Mouse (Mus musculus) forebrain, embryonic 16.5 days (tissue): Measurements from ENCODE around the gene Specc1. TPM values are rescaled to one million over a fixed set of nuclear protein-coding genes. Genes with fewer than 3 reads are reported as not detected.

ENCODE experiments used
- ATAC-seq: fragments of 200-750 bp; cut with Nextera tagmentation; 2 replicates; pipeline ENCODE4 v1.8.0; 2017; ENCODE audit warnings: mild to moderate bottlenecking, moderate library complexity
- H3K27ac ChIP-seq: fragments of 300-500 bp; sonication (generic); 2 replicates; pipeline ENCODE4 v1.5.1; 2014; ENCODE audit warnings: low read length, control low read depth
- H3K27me3 ChIP-seq: fragments of 300-500 bp; sonication (generic); replicated peaks from 2 replicates; pipeline ENCODE4 v1.6.1; 2014; ENCODE audit warnings: low read length; ENCODE audit not compliant: control insufficient read depth, insufficient read depth
- H3K36me3 ChIP-seq: fragments of 300-500 bp; sonication (generic); 2 replicates; pipeline ENCODE4 v1.6.1; 2014; ENCODE audit not compliant: control insufficient read depth, insufficient read depth
- H3K4me1 ChIP-seq: fragments of 300-500 bp; sonication (generic); replicated peaks from 2 replicates; pipeline ENCODE4 v1.6.1; 2014; ENCODE audit warnings: low read length; ENCODE audit not compliant: control insufficient read depth, insufficient read depth
- H3K4me2 ChIP-seq: fragments of 300-500 bp; sonication (generic); 2 replicates; pipeline ENCODE4 v1.6.1; 2014; ENCODE audit warnings: mild to moderate bottlenecking, low read length, control low read depth
- H3K4me3 ChIP-seq: fragments of 300-500 bp; sonication (generic); replicated peaks from 2 replicates; pipeline ENCODE4 v1.5.1; 2014; ENCODE audit warnings: mild to moderate bottlenecking, low read length, control low read depth
- H3K9ac ChIP-seq: fragments of 300-500 bp; sonication (generic); replicated peaks from 2 replicates; pipeline ENCODE4 v1.6.1; 2014; ENCODE audit warnings: low read depth, low read length, control low read depth
- H3K9me3 ChIP-seq: fragments of 300-500 bp; sonication (generic); 2 replicates; pipeline ENCODE4 v1.6.1; 2016; ENCODE audit warnings: low read length; ENCODE audit not compliant: control insufficient read depth
- WGBS: fragments of 180-500 bp; shearing (Covaris S2); extraction: QIAGEN DNeasy Blood & Tissue Kit; methylation state at CpG from one replicate; pipeline ENCODE4 v1.1.7; 2014; 5-methylcytosine and 5-hydroxymethylcytosine counted together
- polyA plus RNA-seq: library from polyadenylated mRNA; unstranded; fragments of >200 nt; fragmentation: Nextera tagmentation; extraction: Ambion mirVana; gene quantifications from 2 replicates; pipeline ENCODE4 v1.2.1, GENCODE M21; 2015

Gene Specc1
- polyA plus RNA-seq, 1 experiment from 2014 or later, result 9.4 TPM

DNA sequence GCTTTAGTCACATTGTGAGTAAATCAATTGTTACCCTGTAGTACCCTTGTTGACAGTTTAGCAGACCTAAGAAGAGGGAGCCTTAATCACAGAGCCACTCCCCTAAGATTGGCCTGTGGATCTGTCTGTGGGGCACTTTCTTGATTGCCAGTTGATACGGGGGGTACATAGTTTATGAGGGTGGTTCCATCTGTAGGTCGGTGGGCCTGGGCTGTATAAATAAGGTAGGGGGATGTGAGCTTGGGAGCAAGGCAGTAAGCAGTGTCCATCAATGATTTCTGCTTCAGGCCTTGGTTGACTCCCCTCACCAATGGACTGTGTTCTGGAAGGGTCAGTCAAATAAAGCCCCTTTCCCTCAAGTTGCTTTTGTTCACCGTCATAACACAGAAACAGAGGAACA, 115.8 kb downstream of the Specc1 start:
- no peak overlapping the region for H3K9ac ChIP-seq
- no peak overlapping the region for H3K4me3 ChIP-seq
- WGBS, result 84% methylated on average over 3 of the region's 3 CpGs
- ATAC-seq, result no peak
- no peaks in the 10 kb centered on the region for H3K36me3 ChIP-seq
- no peaks in the 10 kb centered on the region for H3K9me3 ChIP-seq
- no peak overlapping the region for H3K27ac ChIP-seq
- H3K4me1 ChIP-seq, result peaks cover 12% of the 10 kb centered on the region
- no peaks in the 10 kb centered on the region for H3K27me3 ChIP-seq
- no peak overlapping the region for H3K4me2 ChIP-seq

DNA sequence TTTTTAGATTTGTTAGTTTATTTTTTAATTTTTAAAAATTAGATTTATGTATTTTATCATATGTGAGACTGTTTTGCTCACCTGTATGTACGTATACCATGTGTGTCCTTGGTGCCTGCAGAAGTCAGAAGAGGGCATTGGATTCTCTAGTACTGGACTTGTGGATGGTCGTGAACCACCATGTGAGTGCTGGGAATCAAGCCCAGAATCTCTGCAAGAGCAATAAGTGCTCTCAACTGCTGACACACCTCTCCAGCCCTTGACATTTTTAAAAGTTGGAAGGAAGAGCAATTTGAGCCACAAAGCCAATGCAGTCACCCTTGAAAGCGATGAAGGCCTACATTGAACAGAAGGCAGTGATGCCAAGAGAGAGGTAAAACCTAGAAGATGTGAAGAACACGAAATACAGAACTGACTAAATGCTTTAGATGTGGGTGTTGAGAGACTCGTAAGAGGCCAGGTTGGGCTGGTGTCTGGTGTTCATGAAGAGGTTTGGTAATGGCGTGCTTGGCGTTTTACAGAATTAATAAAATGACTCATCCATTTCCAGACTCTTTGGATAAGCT, 117.1 kb downstream of the Specc1 start:
- Histone ChIP-seq H3K4me3 (no peak overlapping the region), H3K4me2 (no peak overlapping the region), H3K9ac (no peak overlapping the region), H3K27me3 (no peaks in the 10 kb centered on the region), H3K4me1 (peaks cover 14% of the 10 kb centered on the region), H3K27ac (no peak overlapping the region), H3K36me3 (no peaks in the 10 kb centered on the region), H3K9me3 (no peaks in the 10 kb centered on the region)
- WGBS, result 92% methylated on average over 7 of the region's 7 CpGs
- no peak for ATAC-seq

- no peaks in the 10 kb centered on the region for H3K9me3 ChIP-seq
- H3K9ac ChIP-seq, result no peak overlapping the region
- H3K27me3 ChIP-seq, result no peaks in the 10 kb centered on the region
- H3K4me3 ChIP-seq, result no peak overlapping the region
- no peak overlapping the region for H3K4me2 ChIP-seq
- H3K27ac ChIP-seq, result no peak overlapping the region
- WGBS, result 93% methylated on average over 8 of the region's 8 CpGs
- peaks cover 11% of the 10 kb centered on the region for H3K4me1 ChIP-seq
- H3K36me3 ChIP-seq, result no peaks in the 10 kb centered on the region
- no peak for ATAC-seq
These were observed 118.0 kb downstream of the Specc1 start for GRCm38 (mm10) chr11:62074578-62074977.

DNA sequence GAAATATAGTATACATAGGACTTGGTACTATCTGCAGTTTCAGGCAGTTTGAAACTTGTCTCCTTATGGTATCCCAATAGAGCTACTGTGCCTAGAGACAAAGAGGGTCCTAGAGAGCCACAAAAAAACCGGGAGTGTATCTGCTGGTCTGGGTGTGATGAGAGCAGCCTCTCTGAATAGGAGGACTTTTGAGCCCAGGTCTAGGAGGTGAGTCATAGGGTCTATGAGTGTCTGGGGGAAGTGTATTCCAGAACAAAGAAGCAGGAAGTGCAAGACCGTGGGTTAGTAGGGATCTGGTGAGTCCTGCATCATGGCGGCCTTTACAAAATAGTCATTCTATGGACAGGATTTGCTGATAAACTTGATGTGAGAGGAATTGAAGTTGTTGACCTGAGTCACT, 118.5 kb downstream of the Specc1 start:
- WGBS, result 90% methylated on average over 3 of the region's 3 CpGs
- Histone ChIP-seq H3K27me3 (no peaks in the 10 kb centered on the region), H3K4me2 (no peak overlapping the region), H3K4me3 (no peak overlapping the region), H3K27ac (no peak overlapping the region), H3K36me3 (no peaks in the 10 kb centered on the region), H3K4me1 (peaks cover 6% of the 10 kb centered on the region), H3K9ac (no peak overlapping the region), H3K9me3 (no peaks in the 10 kb centered on the region)
- ATAC-seq, result no peak

- no peak for ATAC-seq
- peaks cover 6% of the 10 kb centered on the region; the same call in 1 of the 2 replicates for H3K4me1 ChIP-seq
- 96% methylated on average over 5 of the region's 5 CpGs for WGBS
These were observed 119.0 kb downstream of the Specc1 start for GRCm38 (mm10) chr11:62075551-62075950.

GRCm38 (mm10) chr11:62076345-62077156, 120.0 kb downstream of the Specc1 start:
- H3K27me3 ChIP-seq, result no peaks in the 10 kb centered on the region
- no peaks in the 10 kb centered on the region for H3K36me3 ChIP-seq
- H3K9me3 ChIP-seq, result no peaks in the 10 kb centered on the region
- WGBS, result 4% methylated on average over 41 of the region's 42 CpGs
- peak; percentile 98 for ATAC-seq
- H3K9ac ChIP-seq, result peak overlapping the region; percentile 90
- peaks cover 6% of the 10 kb centered on the region; the same call in 1 of the 2 replicates for H3K4me1 ChIP-seq
- peak overlapping the region; percentile 94 for H3K4me3 ChIP-seq
- peak overlapping the region; percentile 93 for H3K4me2 ChIP-seq
- peak overlapping the region; percentile 80 for H3K27ac ChIP-seq

More at GRCm38 (mm10) chr11:62075551-62075950, 119.0 kb downstream of the Specc1 start:
- Histone ChIP-seq H3K4me2 (no peak overlapping the region), H3K9me3 (no peaks in the 10 kb centered on the region), H3K4me3 (no peak overlapping the region), H3K36me3 (no peaks in the 10 kb centered on the region), H3K9ac (no peak overlapping the region), H3K27me3 (no peaks in the 10 kb centered on the region), H3K27ac (no peak overlapping the region)

DNA sequence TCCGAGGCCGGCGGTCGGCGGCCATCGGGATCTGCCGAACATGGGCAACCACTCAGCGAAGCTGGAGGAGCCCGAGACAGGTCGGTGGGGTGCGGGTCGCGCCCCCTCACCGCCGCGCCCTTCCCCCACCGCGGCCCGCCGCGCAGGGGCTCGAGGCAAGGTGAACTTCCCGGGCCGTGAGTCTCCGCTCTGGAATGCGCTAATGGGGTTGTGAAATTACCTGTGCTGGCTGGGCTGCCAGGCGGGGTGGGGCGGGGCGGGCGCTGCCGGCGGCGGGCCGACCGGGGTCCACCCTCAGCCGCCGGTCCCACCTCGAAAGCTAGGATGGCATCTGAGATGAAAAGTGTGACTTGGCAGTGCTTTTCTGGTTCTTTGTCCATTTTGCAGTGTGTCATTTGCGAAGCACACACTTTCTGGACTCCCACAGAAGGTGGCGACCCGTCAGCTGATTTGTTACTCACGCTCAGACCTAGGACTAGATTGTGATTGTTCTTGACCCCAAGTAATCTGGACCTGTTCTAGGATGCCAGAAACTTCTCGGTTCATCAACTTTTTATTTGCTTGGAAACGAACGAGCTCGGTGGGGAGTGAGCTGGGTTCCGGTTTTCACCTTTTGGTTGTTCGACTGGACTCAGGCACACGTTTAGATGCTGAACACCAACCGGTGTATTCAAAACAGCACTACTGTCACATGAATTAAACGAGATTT, 120.7 kb downstream of the Specc1 start:
- H3K9ac ChIP-seq, result peak overlapping the region; percentile 90
- H3K4me3 ChIP-seq, result peak overlapping the region; percentile 94
- under 1% methylated on average over 51 of the region's 51 CpGs for WGBS
- H3K4me1 ChIP-seq, result peaks cover 6% of the 10 kb centered on the region; the same call in 1 of the 2 replicates
- no peaks in the 10 kb centered on the region for H3K36me3 ChIP-seq
- H3K27ac ChIP-seq, result peak overlapping the region; percentile 80
- no peaks in the 10 kb centered on the region for H3K27me3 ChIP-seq
- no peak; the same call in 1 of the 2 replicates for ATAC-seq
- peak overlapping the region; percentile 93 for H3K4me2 ChIP-seq
- H3K9me3 ChIP-seq, result no peaks in the 10 kb centered on the region

GRCm38 (mm10) chr11:62078371-62078770, 121.8 kb downstream of the Specc1 start:
- H3K27ac ChIP-seq, result no peak overlapping the region
- ATAC-seq, result no peak
- H3K9me3 ChIP-seq, result no peaks in the 10 kb centered on the region
- no peak overlapping the region; the same call in 1 of the 2 replicates for H3K4me2 ChIP-seq
- WGBS, result 89% methylated on average over 10 of the region's 10 CpGs
- H3K4me3 ChIP-seq, result no peak overlapping the region
- no peak overlapping the region for H3K9ac ChIP-seq
- no peaks in the 10 kb centered on the region for H3K36me3 ChIP-seq
- no peaks in the 10 kb centered on the region for H3K27me3 ChIP-seq
- H3K4me1 ChIP-seq, result peaks cover 6% of the 10 kb centered on the region; the same call in 1 of the 2 replicates
